Mouse (Mus musculus) liver, postnatal 0 days (tissue): ENCODE measurements around the gene Lhfpl5.

Experiments used
- CTCF ChIP-seq: sonication (generic); IDR thresholded peaks from 2 replicates; pipeline ENCODE4 v1.5.1; 2016; ENCODE audit warnings: antibody characterized with exemption, low read depth
- EP300 ChIP-seq: IDR thresholded peaks from 2 replicates; pipeline ENCODE4 v1.6.1; 2016; ENCODE audit warnings: antibody characterized with exemption, low read depth, mild to moderate bottlenecking

GRCm38 (mm10) chr17:28567541-28567940 is 7.9 kb upstream of the Lhfpl5 start:
- no peak for TF ChIP-seq CTCF
- no peak for TF ChIP-seq EP300
